Mouse (Mus musculus) cerebellum, adult 2 months (tissue): ENCODE data around the gene Fgf6.

Experiments
- CTCF ChIP-seq: fragments of 200-500 bp; IDR thresholded peaks from 2 replicates; pipeline ENCODE4 v1.5.1; 2011; ENCODE audit warnings: low read depth, mild to moderate bottlenecking, control low read depth, low read length, moderate library complexity, borderline replicate concordance; ENCODE audit not compliant: insufficient read depth
- POLR2A ChIP-seq: fragments of 200-500 bp; IDR thresholded peaks from 2 replicates; pipeline ENCODE4 v1.6.1; 2011; ENCODE audit warnings: low read length, control low read depth, borderline replicate concordance; ENCODE audit not compliant: insufficient read depth

DNA sequence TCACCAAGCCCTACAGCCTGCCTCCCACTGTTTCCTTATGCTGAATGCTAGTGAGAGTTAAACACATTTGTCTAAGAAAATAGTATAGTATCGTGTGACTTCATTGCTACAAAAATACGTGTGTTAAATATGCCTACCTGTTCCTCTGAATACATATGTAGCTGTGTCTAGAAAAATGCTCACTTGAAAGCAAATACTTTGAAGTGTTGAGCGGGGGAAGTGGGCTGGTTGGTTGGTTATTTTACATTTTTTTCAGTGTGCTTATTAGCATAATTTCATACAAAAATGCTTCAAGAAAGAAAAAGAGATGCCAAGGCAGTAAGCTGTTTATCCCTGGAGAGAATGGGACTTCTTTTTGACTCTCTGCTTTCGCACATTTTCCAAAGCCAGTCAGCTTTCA is 44.6 kb downstream of the Fgf6 start:
- TF ChIP-seq POLR2A: no peak
- no peak for TF ChIP-seq CTCF
